Mouse (Mus musculus) heart, adult 2 months (tissue): ENCODE data around the gene 1700003F12Rik. TPM values are rescaled to one million over a fixed set of nuclear protein-coding genes. Genes with fewer than 3 reads are reported as not detected.

Experiments
- DNase-seq, 2 experiments: peaks; one replicate each; pipeline ENCODE4 v3.0.0; 2021
- H3K27ac ChIP-seq: fragments of 200-600 bp; 2 replicates; pipeline ENCODE4 v1.8.1; 2022
- H3K27me3 ChIP-seq: fragments of 200-500 bp; 2 replicates; pipeline ENCODE4 v1.6.1; 2012; ENCODE audit warnings: mild to moderate bottlenecking, low read length, inconsistent platforms, mixed read lengths; ENCODE audit not compliant: control insufficient read depth, insufficient read depth
- H3K36me3 ChIP-seq: fragments of 200-500 bp; 2 replicates; pipeline ENCODE4 v1.6.1; 2012; ENCODE audit warnings: low read length, inconsistent platforms; ENCODE audit not compliant: control insufficient read depth, insufficient read depth
- H3K4me1 ChIP-seq: fragments of 200-500 bp; 2 replicates; pipeline ENCODE4 v1.6.1; 2011; ENCODE audit warnings: low read length; ENCODE audit not compliant: control insufficient read depth, insufficient read depth
- H3K4me3 ChIP-seq: fragments of 200-600 bp; 2 replicates; pipeline ENCODE4 v1.8.1; 2022
- H3K79me2 ChIP-seq: fragments of 200-500 bp; replicated peaks from 2 replicates; pipeline ENCODE4 v1.6.1; 2012; ENCODE audit warnings: mild to moderate bottlenecking, inconsistent platforms, low read length, moderate library complexity, mixed read lengths; ENCODE audit not compliant: control insufficient read depth, insufficient read depth
- H3K9ac ChIP-seq: fragments of 200-500 bp; 2 replicates; pipeline ENCODE4 v1.6.1; 2012; ENCODE audit warnings: low read depth, mild to moderate bottlenecking, control low read depth, inconsistent platforms, low read length, mixed read lengths
- CTCF ChIP-seq: fragments of 200-600 bp; IDR thresholded peaks from 2 replicates; pipeline ENCODE4 v1.8.1; 2022; ENCODE audit warnings: antibody characterized with exemption, mild to moderate bottlenecking, moderate library complexity
- EP300 ChIP-seq: fragments of 200-500 bp; IDR thresholded peaks from 2 replicates; pipeline ENCODE4 v1.6.1; 2011; ENCODE audit warnings: low read depth, low read length, control low read depth; ENCODE audit not compliant: insufficient read depth
- POLR2A ChIP-seq: fragments of 200-500 bp; IDR thresholded peaks from 2 replicates; pipeline ENCODE4 v1.6.1; 2011; ENCODE audit warnings: mild to moderate bottlenecking, low read depth, low read length, control low read depth; ENCODE audit not compliant: insufficient read depth
- WGBS: fragments of 180-500 bp; shearing (Covaris S2); methylation state at CpG from one replicate; pipeline ENCODE4 v1.1.7; 2018; 5-methylcytosine and 5-hydroxymethylcytosine counted together
- intact Hi-C: fragments of 180-260 bp; cut with DNase I; formaldehyde crosslinking; loops from one replicate; pipeline ENCODE4 v1.15.1; 2025
- polyA plus RNA-seq: library from polyadenylated mRNA; depleted of rRNA; stranded (reverse); fragments of >200 nt; gene quantifications from 2 replicates; pipeline ENCODE4 v1.2.3, GENCODE M21; 2012
- total RNA-seq, 2 experiments: library from RNA; stranded (reverse); gene quantifications; 2 replicates each; pipeline ENCODE4 v1.2.3; 2021

The 1700003F12Rik gene
- total and polyA plus RNA-seq, 3 experiments, result 0.39 TPM; not detected in 2

GRCm38 (mm10) chr2:154566641-154567040 is 19.8 kb downstream of the 1700003F12Rik start:
- H3K27ac ChIP-seq, result no peak overlapping the region
- H3K4me3 ChIP-seq, result no peak overlapping the region
- no peaks in the 10 kb centered on the region for H3K36me3 ChIP-seq
- H3K9ac ChIP-seq, result no peak overlapping the region
- no peak for DNase-seq
- intact Hi-C loops, result no loop called here
- no peaks in the 10 kb centered on the region for H3K79me2 ChIP-seq
- no peaks in the 10 kb centered on the region for H3K4me1 ChIP-seq
- WGBS, result 79% methylated on average over 8 of the region's 8 CpGs
- H3K27me3 ChIP-seq, result no peaks in the 10 kb centered on the region
- TF ChIP-seq POLR2A, result no peak
- TF ChIP-seq EP300, result no peak

GRCm38 (mm10) chr2:154567766-154568165 is 20.9 kb downstream of the 1700003F12Rik start:
- Histone ChIP-seq H3K9ac (no peak overlapping the region), H3K79me2 (no peaks in the 10 kb centered on the region), H3K36me3 (no peaks in the 10 kb centered on the region), H3K4me1 (no peaks in the 10 kb centered on the region), H3K27me3 (no peaks in the 10 kb centered on the region), H3K27ac (no peak overlapping the region), H3K4me3 (no peak overlapping the region)
- WGBS, result 49% methylated on average over 2 of the region's 2 CpGs
- TF ChIP-seq CTCF (no peak), EP300 (no peak), POLR2A (no peak)
- intact Hi-C loops, result no loop called here
- no peak for DNase-seq

- no peaks in the 10 kb centered on the region for H3K27me3 ChIP-seq
- H3K27ac ChIP-seq, result no peak overlapping the region
- H3K9ac ChIP-seq, result no peak overlapping the region; the same call in 1 of the 2 replicates
- DNase-seq, result no peak
- no peaks in the 10 kb centered on the region for H3K36me3 ChIP-seq
- intact Hi-C loops, result no loop called here
- 36% methylated on average over 10 of the region's 10 CpGs for WGBS
- peak overlapping the region; percentile 60 for H3K4me3 ChIP-seq
- TF ChIP-seq EP300 (no peak), POLR2A (no peak), CTCF (no peak)
- no peaks in the 10 kb centered on the region for H3K79me2 ChIP-seq
- no peaks in the 10 kb centered on the region for H3K4me1 ChIP-seq
Measured at GRCm38 (mm10) chr2:154568329-154569070, 21.6 kb downstream of the 1700003F12Rik start.

GRCm38 (mm10) chr2:154569071-154569748 is 22.3 kb downstream of the 1700003F12Rik start:
- DNase-seq, result peak; percentile 69 to 73
- Histone ChIP-seq H3K4me1 (no peaks in the 10 kb centered on the region), H3K36me3 (no peaks in the 10 kb centered on the region), H3K27me3 (no peaks in the 10 kb centered on the region), H3K9ac (peak overlapping the region; percentile 27), H3K27ac (no peak overlapping the region), H3K79me2 (no peaks in the 10 kb centered on the region), H3K4me3 (peak overlapping the region; percentile 60)
- TF ChIP-seq EP300, result no peak
- no peak for TF ChIP-seq CTCF
- no peak for TF ChIP-seq POLR2A
- intact Hi-C loops, result no loop called here
- 2% methylated on average over 61 of the region's 70 CpGs for WGBS

GRCm38 (mm10) chr2:154569836-154570286 is 23.0 kb downstream of the 1700003F12Rik start, which contains the start of gene E2f1:
TSS of gene E2f1 (minus strand) at chr2:154569892.
- Histone ChIP-seq H3K27me3 (no peaks in the 10 kb centered on the region), H3K79me2 (no peaks in the 10 kb centered on the region), H3K4me3 (peak within 1 kb of the TSS; percentile 65), H3K36me3 (no peaks in the 10 kb centered on the region), H3K4me1 (no peaks in the 10 kb centered on the region), H3K9ac (peak within 1 kb of the TSS; percentile 27), H3K27ac (peak within 1 kb of the TSS; percentile 31)
- peak; percentile 94 to 96 for DNase-seq
- intact Hi-C loops, result loop anchor here (2.0 kb wide), 1 partner anchor 33 kb away; the partner anchor contains the start of gene Pxmp4
- TF ChIP-seq POLR2A (no peak), CTCF (peak; percentile 42)
- 0% methylated on average over 38 of the region's 44 CpGs for WGBS

GRCm38 (mm10) chr2:154570666-154571065 is 23.8 kb downstream of the 1700003F12Rik start:
- no peaks in the 10 kb centered on the region for H3K79me2 ChIP-seq
- H3K4me1 ChIP-seq, result no peaks in the 10 kb centered on the region
- intact Hi-C loops, result loop anchor here (2.0 kb wide), 1 partner anchor 32 kb away; the partner anchor contains the start of gene Pxmp4
- no peak overlapping the region for H3K4me3 ChIP-seq
- H3K9ac ChIP-seq, result no peak overlapping the region
- no peaks in the 10 kb centered on the region for H3K36me3 ChIP-seq
- H3K27ac ChIP-seq, result no peak overlapping the region
- 55% methylated on average over 4 of the region's 4 CpGs for WGBS
- no peak for DNase-seq
- no peaks in the 10 kb centered on the region for H3K27me3 ChIP-seq
- TF ChIP-seq POLR2A (no peak), CTCF (no peak), EP300 (no peak)
